Mouse (Mus musculus) liver, embryonic 14.5 days (tissue): ENCODE measurements at regions not wholly inside any gene's neighbourhood (a gene's known extent, or its start where the extent isn't known, plus 50 kb on each side); places are given as distances from the start of the nearest gene placed in this dataset.

Experiments
- CTCF ChIP-seq: IDR thresholded peaks from 2 replicates; pipeline ENCODE4 v1.5.1; 2016; ENCODE audit warnings: antibody characterized with exemption, low read depth, control low read depth
- EP300 ChIP-seq: IDR thresholded peaks from 2 replicates; pipeline ENCODE4 v1.6.1; 2016; ENCODE audit warnings: antibody characterized with exemption, low read depth

DNA sequence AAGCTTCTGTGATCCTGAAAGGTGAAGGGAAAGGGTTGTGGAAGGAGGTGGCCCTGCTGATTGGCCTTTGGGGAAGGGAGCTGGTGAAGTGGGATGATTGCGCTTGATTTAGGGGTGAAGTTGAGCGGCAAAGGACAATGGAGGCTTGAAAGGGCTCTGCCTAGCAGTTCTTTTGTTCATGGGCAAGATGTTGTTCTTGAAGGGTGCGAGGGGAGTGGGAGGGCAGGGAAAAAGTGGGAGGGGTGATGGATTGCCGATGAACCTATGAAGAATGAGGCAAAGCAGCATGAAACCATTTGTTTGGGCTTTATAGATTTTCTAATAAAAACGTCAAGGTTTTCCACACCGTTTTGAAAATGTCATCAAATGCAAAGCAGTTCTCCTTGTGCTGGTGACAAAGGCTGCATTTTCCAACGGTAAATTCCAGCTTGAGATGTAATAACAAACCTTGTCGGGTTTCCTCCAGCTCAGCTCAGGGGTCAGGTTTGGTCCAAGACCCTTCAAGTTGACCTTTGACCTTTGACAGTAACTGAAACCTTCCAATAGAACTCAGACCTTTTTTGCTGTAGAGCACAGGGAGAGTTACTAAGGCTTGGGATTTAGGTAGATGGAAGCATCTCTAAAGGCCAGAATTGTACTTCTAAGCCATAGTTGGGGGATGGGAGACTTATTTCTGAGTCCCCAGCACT is 767.2 kb upstream of the Car8 start:
- no peak for TF ChIP-seq CTCF
- TF ChIP-seq EP300: no peak
